Mouse (Mus musculus): ENCODE data around the gene Mex3a.

Gene Mex3a

GRCm38 (mm10) chr3:88546674-88547418 is 14.7 kb downstream of the Mex3a start:
- DNase-seq, result no peak

GRCm38 (mm10) chr3:88548180-88548917 is 16.2 kb downstream of the Mex3a start, which contains the start of gene Rab25:
Gene Rab25, minus strand, starts transcription at chr3:88548300.
- peak; percentile 72 for DNase-seq

DNA sequence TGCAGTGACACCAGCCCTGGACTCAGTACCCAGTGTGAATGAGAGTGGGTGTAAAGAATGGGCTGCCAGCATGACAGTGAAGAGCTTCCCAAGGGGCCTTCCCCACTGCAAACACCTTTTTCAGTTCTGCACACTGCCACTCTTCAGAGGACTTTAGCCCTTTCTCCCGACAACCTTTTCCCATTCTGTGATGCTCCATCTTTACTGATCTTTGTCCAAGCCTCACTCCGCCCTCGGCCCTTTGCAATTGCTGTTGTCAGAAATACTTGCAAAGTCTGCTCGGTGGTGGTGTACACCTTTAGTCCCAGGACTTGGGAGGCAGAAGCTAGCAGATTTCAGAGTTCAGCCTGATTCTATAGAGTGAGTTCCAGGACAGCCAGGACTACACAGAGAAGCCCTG is 19.4 kb downstream of the Mex3a start:
- DNase-seq, result peak; percentile 59

DNA sequence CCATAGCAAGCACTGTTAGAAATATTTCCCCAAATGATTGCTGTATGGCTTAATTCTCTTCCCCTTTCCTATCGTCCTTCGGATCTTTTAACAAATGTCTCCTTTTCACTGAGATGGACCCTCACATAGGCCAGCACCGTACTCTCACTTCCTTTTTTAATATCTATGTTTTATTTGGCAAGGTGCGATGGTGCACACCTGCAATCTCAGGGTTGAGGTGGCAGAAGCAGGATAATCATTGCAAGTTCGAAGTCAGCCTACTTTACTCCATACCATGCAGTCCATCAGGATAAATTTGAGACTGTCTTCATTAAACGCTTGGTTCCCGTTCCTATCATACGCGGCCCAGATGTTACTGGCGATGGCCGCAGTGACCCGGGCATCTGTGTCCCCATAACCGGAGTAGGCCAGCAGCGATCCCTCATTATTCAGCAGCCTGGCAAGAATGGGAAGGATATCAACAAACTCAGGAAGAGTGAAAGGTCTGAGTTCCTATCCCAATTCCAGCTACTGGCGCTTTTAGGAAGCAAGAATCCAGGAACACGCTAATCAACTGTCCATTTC is 20.0 kb downstream of the Mex3a start:
- DNase-seq, result no peak

- peak; percentile 99 for DNase-seq
Measured at GRCm38 (mm10) chr3:88552676-88553524, 20.7 kb downstream of the Mex3a start, which contains the start of gene Lamtor2. Gene Lamtor2, minus strand, starts transcription at chr3:88553074.

DNA sequence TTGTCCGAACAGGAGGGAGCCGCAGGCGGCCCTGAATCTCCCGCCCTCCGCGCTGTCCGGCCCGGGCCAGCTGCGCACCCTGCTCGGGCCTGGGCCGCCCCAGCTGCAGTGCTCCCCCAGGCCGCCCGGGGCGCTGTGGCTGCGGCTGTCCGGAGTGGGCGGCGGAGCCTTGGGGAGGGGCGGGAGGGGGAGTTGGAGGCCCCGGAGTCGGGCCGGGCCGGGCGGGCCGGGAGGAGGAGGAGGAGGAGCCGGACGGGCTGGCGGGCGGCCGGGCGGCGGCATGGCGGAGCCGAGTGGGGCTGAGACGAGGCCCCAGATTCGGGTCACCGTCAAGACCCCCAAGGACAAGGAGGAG is 21.3 kb downstream of the Mex3a start, which contains the start of gene Ubqln4:
TSS of gene Ubqln4 (plus strand) at position 234 of the 355 bp plus-strand sequence.
- DNase-seq, result peak; percentile 93

DNA sequence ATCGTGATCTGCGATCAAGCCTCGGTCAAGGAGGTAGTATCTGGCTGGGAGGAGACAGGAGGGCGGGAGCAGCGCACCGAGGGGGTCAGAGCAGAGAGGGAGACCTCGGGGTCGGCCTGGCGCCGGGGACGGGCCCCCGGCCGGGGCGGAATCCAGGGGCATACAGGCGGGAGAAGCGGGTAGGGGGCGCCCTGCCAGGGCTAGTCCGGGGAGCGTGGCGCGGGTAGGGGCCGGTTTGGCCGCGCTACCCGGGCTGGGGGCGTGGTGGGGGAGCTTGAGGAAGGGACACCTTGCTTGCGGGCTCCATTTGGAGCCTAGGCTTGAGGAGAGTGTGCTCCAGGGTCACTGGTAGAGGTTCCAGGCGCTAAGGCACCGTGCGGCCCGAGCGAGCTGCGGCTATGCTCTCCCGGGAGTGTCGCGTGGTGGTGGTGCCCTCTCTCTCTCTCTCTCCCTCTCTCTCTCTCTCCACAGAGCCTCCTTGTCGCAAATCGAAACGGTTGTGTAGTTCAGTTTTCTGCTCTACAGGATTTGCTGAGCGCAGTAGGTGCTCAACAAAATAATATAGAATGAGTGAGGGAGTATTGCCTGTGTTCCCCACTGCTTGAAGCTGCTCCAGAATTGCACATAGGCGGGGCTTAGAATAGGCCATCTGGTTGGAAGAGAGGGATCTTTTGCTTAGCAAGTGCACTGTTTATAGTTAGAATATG is 21.8 kb downstream of the Mex3a start:
- DNase-seq, result peak; percentile 53

DNA sequence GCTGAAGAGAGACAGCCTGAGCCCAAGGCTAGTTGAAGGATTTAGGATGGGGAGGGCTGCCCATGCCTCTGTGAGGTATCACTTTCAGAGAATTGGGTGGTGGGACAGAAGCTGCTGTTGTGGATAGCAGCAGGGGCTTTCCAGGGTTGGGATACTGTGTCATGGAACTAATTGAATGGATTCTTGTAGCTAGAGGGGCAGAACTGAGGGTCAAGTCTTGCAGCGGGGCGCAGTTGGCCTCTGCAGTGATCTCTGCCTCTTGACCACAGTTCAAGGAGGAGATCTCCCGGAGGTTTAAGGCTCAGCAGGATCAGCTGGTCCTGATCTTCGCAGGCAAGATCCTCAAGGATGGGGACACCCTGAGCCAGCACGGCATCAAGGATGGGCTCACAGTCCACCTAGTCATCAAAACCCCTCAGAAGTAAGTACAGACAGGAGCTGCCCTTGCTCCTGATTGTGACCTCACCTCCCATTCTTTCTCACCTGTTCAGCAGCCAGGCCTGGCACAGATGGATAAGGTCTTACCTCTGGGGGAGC is 22.9 kb downstream of the Mex3a start:
- DNase-seq, result no peak

- DNase-seq, result no peak
Measured at GRCm38 (mm10) chr3:88555731-88556130, 23.5 kb downstream of the Mex3a start.

GRCm38 (mm10) chr3:88556616-88557015 is 24.4 kb downstream of the Mex3a start:
- no peak for DNase-seq

- no peak for DNase-seq
Measured at GRCm38 (mm10) chr3:88559596-88559995, 27.4 kb downstream of the Mex3a start.

- peak; percentile 55 for DNase-seq
Measured at GRCm38 (mm10) chr3:88561989-88562388, 29.8 kb downstream of the Mex3a start.

DNA sequence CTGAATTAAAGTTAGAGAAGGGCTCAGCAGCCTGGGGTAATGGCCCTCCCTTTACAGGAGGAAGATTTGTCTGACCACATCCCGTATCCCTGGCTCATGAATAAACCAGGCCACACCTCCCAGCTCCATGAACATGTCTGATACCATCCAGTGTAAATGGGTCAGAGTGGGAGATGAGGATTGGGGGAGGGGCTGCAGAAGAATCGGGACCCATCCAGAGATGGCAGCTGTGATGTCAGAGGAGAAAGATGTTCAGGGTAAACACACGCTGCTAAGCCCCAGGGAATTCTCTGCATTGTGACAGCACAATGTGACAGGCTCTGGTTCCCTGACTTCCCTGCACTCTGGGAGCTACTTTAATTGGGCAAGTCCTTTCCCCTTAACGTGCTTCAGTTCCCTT is 31.2 kb downstream of the Mex3a start:
- no peak for DNase-seq

DNA sequence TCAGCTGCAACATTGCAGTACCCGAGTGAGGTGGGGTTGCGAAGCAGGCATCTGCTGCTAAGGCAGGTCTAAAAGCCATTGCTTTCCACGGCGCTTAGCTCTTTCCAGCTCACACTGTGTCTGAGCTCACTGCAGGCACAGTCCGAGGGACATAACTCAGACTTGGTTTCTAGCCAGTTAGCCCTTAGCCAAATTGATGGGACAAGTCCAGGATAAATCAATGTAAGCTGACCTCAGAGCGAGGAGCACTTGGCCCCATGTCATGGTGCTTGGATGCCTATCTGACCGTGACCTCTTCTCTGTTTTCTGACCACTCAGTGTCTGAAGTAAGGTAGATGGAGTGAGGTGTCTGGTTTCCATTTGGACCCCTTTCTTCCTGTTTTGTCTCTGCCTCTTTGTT is 31.8 kb downstream of the Mex3a start:
- DNase-seq, result no peak

DNA sequence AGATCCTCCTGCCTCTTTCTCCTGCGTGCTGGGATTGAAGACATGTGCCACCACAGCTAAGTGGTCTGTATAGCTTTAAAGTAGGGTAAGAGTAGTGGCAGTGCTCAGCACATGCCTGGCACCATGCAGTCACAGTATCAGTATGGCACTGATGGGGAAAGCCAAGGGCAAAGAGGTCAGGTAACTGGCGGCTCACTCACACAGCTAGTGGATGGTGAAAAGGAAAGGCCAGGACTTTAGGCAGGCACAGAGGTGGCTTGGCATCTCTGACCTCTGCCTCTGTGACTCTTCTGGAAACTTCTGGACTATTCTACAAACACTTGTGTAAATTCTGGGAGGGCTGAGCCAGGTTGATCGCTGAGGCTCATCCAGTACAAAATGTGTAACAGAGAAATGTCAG is 33.9 kb downstream of the Mex3a start:
- no peak for DNase-seq

GRCm38 (mm10) chr3:88566536-88567061 is 34.4 kb downstream of the Mex3a start:
- DNase-seq, result peak; percentile 53

DNA sequence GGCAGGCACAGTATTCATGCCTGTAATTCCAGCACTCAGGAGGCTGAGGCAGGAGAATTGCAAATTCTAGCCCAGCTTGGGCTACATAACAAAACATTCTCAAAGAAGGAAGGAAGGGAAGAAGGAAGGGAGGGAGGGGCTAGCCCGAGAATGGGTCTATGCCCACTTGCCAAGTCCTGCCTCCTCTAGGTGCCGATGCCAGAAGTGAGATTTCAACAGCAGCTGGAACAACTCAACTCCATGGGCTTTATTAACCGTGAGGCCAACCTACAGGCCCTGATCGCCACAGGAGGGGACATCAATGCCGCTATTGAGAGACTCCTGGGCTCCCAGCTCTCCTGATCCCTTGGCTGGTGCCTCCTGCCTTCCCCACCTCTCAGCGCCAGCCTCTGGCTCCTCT is 35.7 kb downstream of the Mex3a start:
- no peak for DNase-seq

DNA sequence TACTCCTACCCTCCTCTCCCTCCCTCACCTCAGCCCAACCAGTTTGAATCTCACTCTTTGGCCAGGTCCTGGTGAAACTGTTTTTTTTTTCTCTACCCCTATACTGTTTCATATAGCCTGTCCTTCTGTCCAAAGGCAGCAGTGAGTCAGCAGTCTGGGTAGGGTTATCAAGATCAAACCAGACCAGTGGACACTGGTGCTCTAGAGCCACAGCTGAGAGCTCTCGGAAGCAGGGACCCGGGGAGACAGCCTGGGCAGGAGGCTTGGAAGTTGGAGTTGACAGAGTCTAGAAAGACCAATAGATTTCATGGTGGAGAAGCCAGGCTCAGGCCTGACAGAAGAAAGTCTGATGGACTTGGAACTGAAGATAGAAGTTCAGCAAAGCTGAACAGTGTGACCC is 36.4 kb downstream of the Mex3a start:
- DNase-seq, result no peak

GRCm38 (mm10) chr3:88569093-88569492 is 36.9 kb downstream of the Mex3a start:
- DNase-seq, result no peak

DNA sequence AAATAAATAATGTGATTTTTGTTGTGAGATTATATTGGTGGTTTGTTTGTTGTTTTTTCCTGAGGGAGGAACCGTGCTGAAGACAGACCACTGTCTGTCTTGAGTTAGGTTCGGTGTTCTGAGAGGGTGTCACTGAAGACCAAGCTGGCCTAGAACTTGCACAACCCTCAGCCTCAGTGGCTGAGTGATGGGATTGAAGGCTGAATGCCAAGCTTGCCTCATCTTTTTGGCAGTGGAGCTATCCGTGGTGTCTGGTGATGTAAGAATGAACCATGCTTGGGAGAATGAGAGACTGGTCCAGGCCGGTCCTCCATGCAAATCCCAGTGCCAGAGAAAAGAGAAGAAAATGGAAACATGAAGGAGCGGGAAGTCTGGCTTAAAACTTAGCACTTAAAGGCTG is 37.5 kb downstream of the Mex3a start:
- no peak for DNase-seq

- DNase-seq, result no peak
Measured at GRCm38 (mm10) chr3:88570341-88570740, 38.1 kb downstream of the Mex3a start.

GRCm38 (mm10) chr3:88571856-88572255 is 39.7 kb downstream of the Mex3a start:
- DNase-seq, result no peak
